Mouse (Mus musculus): Measurements from ENCODE around the gene Ccnl1.

Gene Ccnl1

GRCm38 (mm10) chr3:65928614-65929272 is 29.3 kb downstream of the Ccnl1 start:
- in situ Hi-C loops (cut with MboI, MseI), result loop anchor here (25.0 kb wide), 1 partner anchor 1916 kb away; no protein-coding TSS in a partner anchor

DNA sequence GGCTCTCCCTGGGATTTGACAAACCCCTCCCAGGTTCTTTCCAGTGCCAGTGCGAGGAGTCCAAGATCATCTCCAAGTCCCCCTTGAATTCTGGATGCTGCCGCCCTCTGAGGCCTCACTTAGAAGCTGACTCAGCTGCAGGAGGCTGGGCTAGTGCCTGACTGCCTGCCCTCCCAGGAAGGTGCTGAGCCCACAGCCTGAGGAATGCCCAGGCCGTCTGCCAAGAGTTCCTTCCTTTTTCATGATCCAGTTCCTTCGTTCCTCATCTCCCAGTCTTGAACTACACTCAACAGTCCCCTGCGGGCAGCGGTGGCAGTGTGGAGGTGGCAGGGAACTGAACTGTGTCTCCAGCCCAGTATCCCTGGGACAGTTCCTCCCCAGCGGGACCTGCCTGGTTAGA is 30.4 kb downstream of the Ccnl1 start:
- in situ Hi-C loops (cut with MboI, MseI), result loop anchor here (25.0 kb wide), 1 partner anchor 1915 kb away; no protein-coding TSS in a partner anchor

GRCm38 (mm10) chr3:65927101-65927501 is 30.9 kb downstream of the Ccnl1 start:
- in situ Hi-C loops (cut with MboI, MseI), result loop anchor here (25.0 kb wide), 1 partner anchor 1915 kb away; no protein-coding TSS in a partner anchor

- in situ Hi-C loops (cut with MboI, MseI), result loop anchor here (25.0 kb wide), 1 partner anchor 1914 kb away; no protein-coding TSS in a partner anchor
These were observed 31.6 kb downstream of the Ccnl1 start for GRCm38 (mm10) chr3:65926426-65926825.

- in situ Hi-C loops (cut with MboI, MseI), result loop anchor here (25.0 kb wide), 1 partner anchor 1913 kb away; no protein-coding TSS in a partner anchor
These were observed 32.9 kb downstream of the Ccnl1 start for GRCm38 (mm10) chr3:65925058-65925740.

GRCm38 (mm10) chr3:65922420-65922819 is 35.6 kb downstream of the Ccnl1 start:
- in situ Hi-C loops (cut with MboI, MseI), result no loop called here

- in situ Hi-C loops (cut with MboI, MseI), result no loop called here
These were observed 36.4 kb downstream of the Ccnl1 start for GRCm38 (mm10) chr3:65921671-65922070.

DNA sequence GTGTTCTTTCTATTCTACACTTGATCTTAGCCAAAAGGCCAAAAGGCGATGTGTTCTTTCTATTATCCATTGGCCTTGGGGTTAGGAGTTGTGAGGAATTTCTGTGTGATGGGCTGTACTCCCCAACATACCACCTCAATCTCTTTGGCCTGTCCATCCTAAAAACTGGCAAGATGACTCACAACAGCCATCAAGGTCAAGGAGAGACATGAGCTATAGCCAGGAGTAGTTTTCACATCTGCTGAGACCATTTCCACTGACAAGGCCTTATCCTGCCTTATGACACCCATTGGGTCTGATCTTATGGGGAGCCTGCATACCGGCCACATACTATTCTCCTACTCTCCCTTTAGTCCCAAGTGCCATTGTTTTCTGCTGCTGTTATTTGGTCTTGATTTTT is 39.0 kb downstream of the Ccnl1 start:
- in situ Hi-C loops (cut with MboI, MseI), result no loop called here

GRCm38 (mm10) chr3:65912928-65913327 is 45.1 kb downstream of the Ccnl1 start:
- in situ Hi-C loops (cut with MboI, MseI), result no loop called here

GRCm38 (mm10) chr3:65912217-65912616 is 45.8 kb downstream of the Ccnl1 start:
- in situ Hi-C loops (cut with MboI, MseI), result no loop called here

- in situ Hi-C loops (cut with MboI, MseI), result no loop called here
These were observed 46.8 kb downstream of the Ccnl1 start for GRCm38 (mm10) chr3:65911265-65911664.

DNA sequence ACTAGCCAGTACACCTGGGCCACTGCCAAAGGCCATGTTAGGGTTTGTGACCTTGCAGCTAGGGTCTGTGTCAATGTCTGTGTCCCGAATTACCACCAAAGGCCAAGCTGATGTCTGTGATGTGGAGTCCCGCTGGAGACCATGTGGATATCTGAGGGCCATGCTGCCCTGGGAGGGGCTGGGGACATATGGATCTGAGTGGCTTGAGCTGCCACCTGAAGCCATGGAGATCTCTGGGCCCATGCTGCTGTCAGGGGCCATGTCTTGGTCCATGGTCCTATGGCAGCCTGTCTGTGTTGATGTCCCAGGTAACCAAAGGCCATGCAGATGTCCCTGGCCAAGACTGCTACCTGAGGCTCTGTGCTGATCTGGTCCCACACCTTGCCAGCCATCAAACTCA is 48.6 kb downstream of the Ccnl1 start:
- in situ Hi-C loops (cut with MboI, MseI), result no loop called here

DNA sequence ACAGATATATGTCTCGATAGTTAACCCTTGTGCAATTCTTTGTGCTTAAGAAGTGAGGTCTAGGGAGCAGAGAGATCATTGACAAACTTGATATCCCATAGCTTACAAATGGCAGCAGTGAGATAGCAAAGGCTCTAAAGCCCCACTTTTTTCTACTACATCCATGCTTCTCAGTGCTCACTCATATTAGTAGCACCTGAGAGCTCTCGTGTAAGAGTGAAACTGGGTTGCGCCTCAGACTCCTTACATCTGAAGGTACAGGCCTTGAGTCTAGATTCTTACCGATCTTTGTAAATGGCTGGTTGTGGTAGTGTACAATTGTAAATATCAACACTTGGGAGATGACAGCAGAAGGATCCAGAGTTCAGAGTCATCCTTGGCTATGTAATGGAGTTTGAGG is 50.5 kb downstream of the Ccnl1 start:
- in situ Hi-C loops (cut with MboI, MseI), result no loop called here

GRCm38 (mm10) chr3:65905281-65906169 is 52.5 kb downstream of the Ccnl1 start:
- in situ Hi-C loops (cut with MboI, MseI), result no loop called here

GRCm38 (mm10) chr3:65904711-65905110 is 53.3 kb downstream of the Ccnl1 start:
- in situ Hi-C loops (cut with MboI, MseI), result no loop called here

- in situ Hi-C loops (cut with MboI, MseI), result no loop called here
These were observed 53.9 kb downstream of the Ccnl1 start for GRCm38 (mm10) chr3:65904106-65904505.

DNA sequence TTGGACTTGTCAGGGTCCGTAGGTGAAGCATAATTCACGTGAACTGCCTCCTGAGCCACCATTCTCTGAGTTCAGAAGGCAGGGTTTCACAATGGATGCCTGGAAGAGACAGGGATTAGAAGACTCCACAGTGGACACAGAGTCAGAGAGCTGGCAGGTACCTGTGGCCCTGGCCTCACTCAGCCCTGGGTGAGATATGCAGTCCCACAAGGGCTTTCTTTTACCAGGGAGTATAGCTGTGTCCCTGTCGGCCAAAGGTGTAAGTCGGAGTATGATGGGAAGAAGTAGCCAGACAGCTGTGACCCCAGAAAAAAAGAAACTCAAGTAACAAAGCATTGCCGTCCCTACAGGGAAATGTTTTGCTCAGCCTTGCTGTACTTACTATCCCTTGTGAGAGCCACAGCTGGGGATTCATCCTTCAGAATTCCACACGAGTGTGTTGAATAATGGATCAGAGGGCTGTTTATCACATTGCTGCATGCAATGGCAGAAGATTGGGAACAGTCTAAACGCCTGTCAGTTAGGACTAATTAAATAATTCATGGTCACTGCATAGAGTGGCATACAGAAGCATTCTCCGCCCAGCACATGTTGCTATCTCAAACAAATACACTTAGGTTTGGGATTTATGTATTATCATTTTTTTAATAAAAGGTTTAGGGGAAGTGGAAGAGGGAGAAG is 59.3 kb downstream of the Ccnl1 start:
- in situ Hi-C loops (cut with MboI, MseI), result no loop called here

- in situ Hi-C loops (cut with MboI, MseI), result no loop called here
These were observed 60.6 kb downstream of the Ccnl1 start for GRCm38 (mm10) chr3:65897233-65897993.

Data from regulatory T cell (primary cell).